Mouse (Mus musculus) left cerebral cortex, postnatal 14 days (tissue): ENCODE data around the gene Srsf1. TPM values are rescaled to one million over a fixed set of nuclear protein-coding genes. Genes with fewer than 3 reads are reported as not detected.

Source experiments
- DNase-seq, 2 experiments: peaks; one replicate each; pipeline ENCODE4 v3.0.0; 2021 to 2022; ENCODE audit warnings: low spot score in 2 of 2, mixed read lengths in 1 of 2
- intact Hi-C: fragments of 180-260 bp; cut with DNase I; formaldehyde crosslinking; loops from one replicate; pipeline ENCODE4 v1.15.1; 2025
- total RNA-seq, 2 experiments: library from RNA; stranded (reverse); gene quantifications; 2 replicates each; pipeline ENCODE4 v1.2.3; 2021

Srsf1 gene
- total RNA-seq, 2 experiments from 2014 or later, result 171 to 177 TPM

- intact Hi-C loops, result loop anchor here (5.0 to 10.0 kb wide), 2 partner anchors 120 to 758 kb away; no protein-coding TSS in a partner anchor
- DNase-seq, result no peak
Measured at GRCm38 (mm10) chr11:88067191-88067585, 20.0 kb downstream of the Srsf1 start.

- intact Hi-C loops, result loop anchor here (5.0 to 10.0 kb wide), 2 partner anchors 120 to 757 kb away; no protein-coding TSS in a partner anchor
Measured at GRCm38 (mm10) chr11:88067586-88068410, 20.6 kb downstream of the Srsf1 start, which contains the start of gene Vezf1. Vezf1 (plus strand) TSS chr11:88068279.

GRCm38 (mm10) chr11:88068411-88069245 is 21.5 kb downstream of the Srsf1 start:
- intact Hi-C loops, result loop anchor here (5.0 to 10.0 kb wide), 2 partner anchors 119 to 756 kb away; no protein-coding TSS in a partner anchor
- peak in 1 of 2 experiments; percentile 28 for DNase-seq

More at GRCm38 (mm10) chr11:88067586-88068410, 20.6 kb downstream of the Srsf1 start, which contains the start of gene Vezf1:
- DNase-seq, result peak; percentile 64 to 71

- intact Hi-C loops, result loop anchor here (5.0 to 10.0 kb wide), 2 partner anchors 118 to 756 kb away; no protein-coding TSS in a partner anchor
- DNase-seq, result no peak
Measured at GRCm38 (mm10) chr11:88069246-88069570, 22.0 kb downstream of the Srsf1 start.

GRCm38 (mm10) chr11:88070392-88070791 is 23.2 kb downstream of the Srsf1 start:
- intact Hi-C loops, result no loop called here

GRCm38 (mm10) chr11:88071113-88071512 is 23.9 kb downstream of the Srsf1 start:
- intact Hi-C loops, result no loop called here
- no peak for DNase-seq

More at GRCm38 (mm10) chr11:88070392-88070791, 23.2 kb downstream of the Srsf1 start:
- no peak for DNase-seq

GRCm38 (mm10) chr11:88073343-88073875 is 26.2 kb downstream of the Srsf1 start:
- DNase-seq, result no peak
- intact Hi-C loops, result no loop called here

GRCm38 (mm10) chr11:88075701-88076100 is 28.5 kb downstream of the Srsf1 start:
- no peak for DNase-seq
- intact Hi-C loops, result no loop called here

GRCm38 (mm10) chr11:88076394-88076793 is 29.2 kb downstream of the Srsf1 start:
- peak in 1 of 2 experiments; percentile 22 for DNase-seq
- intact Hi-C loops, result no loop called here

GRCm38 (mm10) chr11:88083699-88084098 is 36.5 kb downstream of the Srsf1 start:
- DNase-seq, result no peak
- intact Hi-C loops, result no loop called here

GRCm38 (mm10) chr11:88086737-88087627 is 39.8 kb downstream of the Srsf1 start:
- intact Hi-C loops, result loop anchor here (5.0 kb wide), 1 partner anchor 75 kb away; no protein-coding TSS in a partner anchor

GRCm38 (mm10) chr11:88089150-88089549 is 42.0 kb downstream of the Srsf1 start:
- no peak for DNase-seq
- intact Hi-C loops, result loop anchor here (5.0 kb wide), 1 partner anchor 73 kb away; no protein-coding TSS in a partner anchor

More at GRCm38 (mm10) chr11:88086737-88087627, 39.8 kb downstream of the Srsf1 start:
- peak; percentile 88 to 92 for DNase-seq

GRCm38 (mm10) chr11:88090293-88090692 is 43.1 kb downstream of the Srsf1 start:
- intact Hi-C loops, result no loop called here
- DNase-seq, result no peak

GRCm38 (mm10) chr11:88091949-88092348 is 44.8 kb downstream of the Srsf1 start:
- intact Hi-C loops, result no loop called here
- no peak for DNase-seq

GRCm38 (mm10) chr11:88097173-88097572 is 50.0 kb downstream of the Srsf1 start:
- intact Hi-C loops, result no loop called here
- DNase-seq, result no peak

- intact Hi-C loops, result no loop called here
- DNase-seq, result no peak
Measured at GRCm38 (mm10) chr11:88098021-88098729, 51.0 kb downstream of the Srsf1 start, which contains the start of gene Cuedc1. Cuedc1 (plus strand) TSS chr11:88098058.

- peak; percentile 56 to 73 for DNase-seq
- intact Hi-C loops, result no loop called here
Measured at GRCm38 (mm10) chr11:88098787-88099598, 51.8 kb downstream of the Srsf1 start.
